Mouse (Mus musculus) olfactory bulb, adult 2 months (tissue): Measurements from ENCODE around the gene Trib2.

Source experiments
- CTCF ChIP-seq: fragments of 200-500 bp; IDR thresholded peaks from 2 replicates; pipeline ENCODE4 v1.5.1; 2012; ENCODE audit warnings: low read depth, mild to moderate bottlenecking, low read length, moderate library complexity; ENCODE audit not compliant: insufficient read depth
- POLR2A ChIP-seq: fragments of 200-500 bp; IDR thresholded peaks from 2 replicates; pipeline ENCODE4 v1.6.1; 2012; ENCODE audit warnings: mild to moderate bottlenecking, low read depth, low read length, moderate library complexity; ENCODE audit not compliant: insufficient read depth

- TF ChIP-seq CTCF (no peak), POLR2A (no peak)
These were observed 7.1 kb downstream of the Trib2 start for GRCm38 (mm10) chr12:15809657-15810056.
